Mouse (Mus musculus) bone marrow macrophage, adult 2 months (primary cell): ENCODE data around the gene Olfr495. TPM values are rescaled to one million over a fixed set of nuclear protein-coding genes. Genes with fewer than 3 reads are reported as not detected.

ENCODE experiments used
- H3K27ac ChIP-seq: 2 replicates; pipeline ENCODE4 v1.5.1; 2012; ENCODE audit warnings: low read depth, low read length; ENCODE audit not compliant: insufficient read depth
- H3K4me1 ChIP-seq: 2 replicates; pipeline ENCODE4 v1.6.1; 2012; ENCODE audit warnings: low read length; ENCODE audit not compliant: control insufficient read depth, insufficient read depth
- H3K4me3 ChIP-seq: 2 replicates; pipeline ENCODE4 v1.5.1; 2012; ENCODE audit warnings: mild to moderate bottlenecking, low read length, moderate library complexity; ENCODE audit not compliant: insufficient read depth
- CTCF ChIP-seq: IDR thresholded peaks from 2 replicates; pipeline ENCODE4 v1.5.1; 2012; ENCODE audit warnings: low read depth, mild to moderate bottlenecking, low read length, moderate library complexity
- POLR2A ChIP-seq: IDR thresholded peaks from 2 replicates; pipeline ENCODE4 v1.6.1; 2012; ENCODE audit warnings: mild to moderate bottlenecking, low read depth, low read length, borderline replicate concordance
- polyA plus RNA-seq: library from polyadenylated mRNA; stranded (reverse); fragments of >200 nt; gene quantifications from 2 replicates; pipeline ENCODE4 v1.2.4, GENCODE M21; 2012; ENCODE audit not compliant: missing spikeins, insufficient read depth, insufficient read length

Olfr495 gene
- polyA plus RNA-seq = not detected in 2 replicates

- TF ChIP-seq CTCF (no peak), POLR2A (no peak)
- no peak within 1 kb of the TSS for H3K4me3 ChIP-seq
- no peaks in the 10 kb centered on the region for H3K4me1 ChIP-seq
- H3K27ac ChIP-seq = no peak within 1 kb of the TSS
These were observed at the start of gene Olfr495 for GRCm38 (mm10) chr7:108392867-108393266. TSS of gene Olfr495 (plus strand) at chr7:108393167.

- Histone ChIP-seq H3K4me3 (no peak within 1 kb of the TSS), H3K4me1 (no peaks in the 10 kb centered on the region), H3K27ac (no peak within 1 kb of the TSS)
- no peak for TF ChIP-seq CTCF
- TF ChIP-seq POLR2A = no peak
These were observed 46.1 kb upstream of the Olfr495 start, which contains the start of gene Olfr493 for GRCm38 (mm10) chr7:108346879-108347278. TSS of gene Olfr493 (minus strand) at chr7:108346979.

GRCm38 (mm10) chr7:108365035-108365434 is 27.9 kb upstream of the Olfr495 start, which contains the start of gene Olfr494:
TSS of gene Olfr494 (plus strand) at chr7:108365335.
- TF ChIP-seq POLR2A (no peak), CTCF (no peak)
- Histone ChIP-seq H3K4me3 (no peak within 1 kb of the TSS), H3K27ac (no peak within 1 kb of the TSS), H3K4me1 (no peaks in the 10 kb centered on the region)

DNA sequence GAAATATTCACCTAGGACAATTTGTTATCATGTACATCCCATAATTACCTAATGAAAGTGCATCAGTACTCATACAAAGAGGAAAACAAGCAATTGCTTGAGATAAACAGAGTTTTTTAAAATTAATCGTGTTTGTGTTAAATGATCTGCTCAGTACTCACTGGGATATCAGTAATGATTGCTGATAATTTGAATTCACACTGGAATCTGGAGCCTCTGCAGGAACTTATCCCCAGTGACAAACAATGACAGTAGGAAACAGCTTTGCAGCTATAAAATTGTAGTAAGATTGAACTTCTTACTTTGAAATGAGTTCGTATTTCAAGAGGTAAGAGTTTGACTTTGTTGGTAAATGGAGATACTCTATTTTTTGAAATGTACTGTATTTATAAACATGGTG is 27.2 kb downstream of the Olfr495 start, which contains the start of gene Olfr497:
Gene Olfr497, plus strand, starts transcription at position 301 of the 400 bp plus-strand sequence.
- TF ChIP-seq POLR2A (no peak), CTCF (no peak)
- H3K27ac ChIP-seq = no peak within 1 kb of the TSS
- H3K4me1 ChIP-seq = no peaks in the 10 kb centered on the region
- H3K4me3 ChIP-seq = no peak within 1 kb of the TSS

Other genes starting within 250 kb of the Olfr495 start
- not detected in 2 replicates for gene Olfr485, start 233.3 kb upstream of the Olfr495 start, polyA plus RNA-seq
- gene Olfr486, start 220.4 kb upstream of the Olfr495 start, polyA plus RNA-seq = not detected in 2 replicates
- gene Olfr487, start 178.5 kb upstream of the Olfr495 start, polyA plus RNA-seq = not detected in 2 replicates
- gene Olfr488, start 134.8 kb upstream of the Olfr495 start, polyA plus RNA-seq = not detected in 2 replicates
- gene Olfr490, start 104.2 kb upstream of the Olfr495 start, polyA plus RNA-seq = not detected in 2 replicates
- 0.87 TPM in 1 of 2 replicates, not detected in the other for gene Olfr491, start 79.7 kb upstream of the Olfr495 start, polyA plus RNA-seq
- gene Olfr492, start 69.5 kb upstream of the Olfr495 start, polyA plus RNA-seq = not detected in 2 replicates
- not detected in 2 replicates for gene Olfr493, start 46.2 kb upstream of the Olfr495 start, polyA plus RNA-seq
- gene Olfr494, start 27.8 kb upstream of the Olfr495 start, polyA plus RNA-seq = not detected in 2 replicates
- not detected in 2 replicates for gene Olfr497, start 27.3 kb downstream of the Olfr495 start, polyA plus RNA-seq
- not detected in 2 replicates for gene Olfr498, start 72.2 kb downstream of the Olfr495 start, polyA plus RNA-seq
- gene Olfr502, start 131.9 kb downstream of the Olfr495 start, polyA plus RNA-seq = not detected in 2 replicates
- gene Olfr503, start 151.4 kb downstream of the Olfr495 start, polyA plus RNA-seq = not detected in 2 replicates
- gene Olfr504, start 172.6 kb downstream of the Olfr495 start, polyA plus RNA-seq = not detected in 2 replicates
- gene Olfr506, start 217.6 kb downstream of the Olfr495 start, polyA plus RNA-seq = not detected in 2 replicates
- gene Olfr507, start 228.6 kb downstream of the Olfr495 start, polyA plus RNA-seq = not detected in 2 replicates
- not detected in 2 replicates for gene Olfr508, start 236.8 kb downstream of the Olfr495 start, polyA plus RNA-seq